Mouse (Mus musculus): ENCODE measurements at regions not wholly inside any gene's neighbourhood (a gene's known extent, or its start where the extent isn't known, plus 50 kb on each side); places are given as distances from the start of the nearest gene placed in this dataset.

DNA sequence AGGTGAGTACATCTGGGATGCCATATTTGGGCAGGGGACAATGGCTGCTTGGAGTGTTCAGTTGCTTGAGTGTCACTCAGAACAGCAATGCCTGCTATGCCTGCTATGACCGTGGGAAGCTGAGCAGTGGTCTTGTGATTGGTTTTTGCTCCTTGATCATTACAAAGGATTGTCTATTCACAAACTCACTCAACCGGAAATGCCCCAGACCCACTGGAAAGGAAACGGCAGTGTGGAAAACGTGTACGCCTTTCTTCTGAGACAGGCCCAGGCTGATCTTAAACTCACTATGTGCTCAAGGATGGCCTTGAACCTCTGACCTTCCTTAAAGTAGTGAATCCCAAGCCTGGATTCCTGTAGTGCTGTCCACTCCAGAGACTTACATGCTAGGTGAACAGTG is 63.2 kb upstream of the Lhx8 start (continued):
- TF ChIP-seq BHLHE40 (IDR thresholded peaks at IDR 0.05; ENCODE audit: low read depth, low read length): no peak

DNA sequence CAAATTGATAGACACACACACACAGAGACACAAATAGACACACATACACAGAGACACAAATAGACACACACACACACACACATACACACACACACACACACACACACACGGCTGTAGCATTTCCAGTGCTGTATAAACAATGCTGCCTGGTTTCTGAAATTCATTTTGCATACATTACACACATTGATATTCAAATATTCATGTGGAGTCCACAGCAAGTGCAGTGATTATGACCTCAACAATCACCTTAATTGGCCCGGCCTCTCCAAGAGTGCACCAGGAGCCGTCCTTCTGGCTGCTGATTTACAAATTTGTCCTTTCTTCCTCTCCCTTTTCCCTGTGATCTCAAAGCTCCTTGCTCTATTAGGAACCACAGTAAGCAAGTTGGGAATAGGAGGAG is 61.2 kb upstream of the Lhx8 start:
- TF ChIP-seq JUN (IDR thresholded peaks at IDR 0.05; ENCODE audit: insufficient read depth, low read depth, low read length) (no peak), NELFE (IDR thresholded peaks at IDR 0.05; ENCODE audit: low read depth, low read length) (no peak), HCFC1 (IDR thresholded peaks at IDR 0.05; ENCODE audit: low read depth, low read length) (no peak), EP300 (IDR thresholded peaks at IDR 0.05; ENCODE audit: low read length) (no peak), MAX (IDR thresholded peaks at IDR 0.05; ENCODE audit: low read length) (no peak), ZMIZ1 (IDR thresholded peaks at IDR 0.05; ENCODE audit: low read depth, low read length) (no peak), MAZ (IDR thresholded peaks at IDR 0.05; ENCODE audit: low read depth, low read length) (no peak), SIN3A (IDR thresholded peaks at IDR 0.05; ENCODE audit: low read length) (no peak), IRF4 (IDR thresholded peaks at IDR 0.05; ENCODE audit: low read depth, low read length) (no peak), NRF1 (IDR thresholded peaks at IDR 0.05; ENCODE audit: low read depth, low read length) (no peak), SMC3 (IDR thresholded peaks at IDR 0.05; ENCODE audit: low read depth, low read length) (no peak), CHD2 (IDR thresholded peaks at IDR 0.05; ENCODE audit: low read length) (no peak), MEF2A (IDR thresholded peaks at IDR 0.05; ENCODE audit: borderline replicate concordance, low read depth, low read length) (no peak), ELF1 (IDR thresholded peaks at IDR 0.05; ENCODE audit: low read depth, low read length) (no peak), RAD21 (IDR thresholded peaks at IDR 0.05; ENCODE audit: low read depth, low read length) (no peak), POLR2A (IDR thresholded peaks at IDR 0.05; ENCODE audit: low read depth, low read length) (no peak), PAX5 (IDR thresholded peaks at IDR 0.05; ENCODE audit: low read length) (no peak), MYC (IDR thresholded peaks at IDR 0.05; ENCODE audit: low read depth, low read length) (no peak)
- H3K9ac ChIP-seq (ENCODE audit: insufficient read depth, low read depth): no peak overlapping the region
- H3K4me2 ChIP-seq (ENCODE audit: insufficient read depth, low read depth, poor library complexity, severe bottlenecking): no peak overlapping the region
- H3K27ac ChIP-seq (ENCODE audit: insufficient read depth, low read depth): no peak overlapping the region
- no peak overlapping the region for H3K4me3 ChIP-seq (replicated peaks in 1 of 3; ENCODE audit: low read depth in 2 of 3, low read length in 2 of 3, poor library complexity in 1 of 3)
- H3K9me3 ChIP-seq (replicated peaks; ENCODE audit: low read length): no peaks in the 10 kb centered on the region
- no peaks in the 10 kb centered on the region for H3K27me3 ChIP-seq (replicated peaks)
- peaks cover 4 to 34% of the 10 kb centered on the region in 2 experiments for H3K4me1 ChIP-seq (ENCODE audit: control insufficient read depth in 1 of 2, insufficient read depth in 2 of 2)
- H3K36me3 ChIP-seq (replicated peaks in 1 of 2; ENCODE audit: control insufficient read depth in 1 of 2, insufficient read depth in 1 of 2, low read length in 1 of 2): no peaks in the 10 kb centered on the region
- H3K79me2 ChIP-seq (replicated peaks; ENCODE audit: control insufficient read depth, extremely low read depth, insufficient read depth, poor library complexity, severe bottlenecking): no peaks in the 10 kb centered on the region
- in situ Hi-C loops (cut with MboI; ENCODE audit: low pct_ligation_motif_present, low pct_unique_long_range_greater_than_20kb, low sequenced_read_pairs) (no loop called here), dilution Hi-C loops (cut with MboI; ENCODE audit: extremely low pct_ligation_motif_present, extremely low pct_unique_long_range_greater_than_20kb, low sequenced_read_pairs) (no loop called here)
- no peak for DNase-seq (ENCODE audit: extremely low read depth)

DNA sequence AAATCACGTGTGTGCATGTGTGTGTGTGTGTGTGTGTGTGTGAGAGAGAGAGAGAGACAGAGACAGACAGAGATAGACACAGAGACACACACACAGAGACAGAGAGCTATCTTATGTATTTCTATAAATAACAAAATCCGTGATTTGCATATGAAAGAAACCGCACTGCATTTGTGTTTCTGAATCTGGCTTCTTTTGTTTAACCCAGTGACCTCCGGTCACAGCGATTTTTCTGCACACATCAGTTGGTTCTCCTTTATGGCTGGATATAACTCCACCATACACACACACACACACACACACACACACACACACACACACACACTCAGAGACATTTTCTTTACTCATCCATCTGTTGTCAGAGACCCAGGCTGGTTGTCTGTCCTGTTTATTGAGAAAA is 58.2 kb upstream of the Lhx8 start:
- dilution Hi-C loops (cut with MboI; ENCODE audit: extremely low pct_ligation_motif_present, extremely low pct_unique_long_range_greater_than_20kb, low sequenced_read_pairs) (no loop called here), in situ Hi-C loops (cut with MboI; ENCODE audit: low pct_ligation_motif_present, low pct_unique_long_range_greater_than_20kb, low sequenced_read_pairs) (no loop called here)
- peaks cover 4 to 51% of the 10 kb centered on the region in 2 experiments for H3K4me1 ChIP-seq (ENCODE audit: control insufficient read depth in 1 of 2, insufficient read depth in 2 of 2)
- TF ChIP-seq NRF1 (IDR thresholded peaks at IDR 0.05; ENCODE audit: low read depth, low read length) (no peak), ZMIZ1 (IDR thresholded peaks at IDR 0.05; ENCODE audit: low read depth, low read length) (no peak), EP300 (IDR thresholded peaks at IDR 0.05; ENCODE audit: low read length) (peak; percentile 21; the same call in 1 of the 2 replicates), JUND (conservative IDR thresholded peaks at IDR 0.05; ENCODE audit: low read depth, low read length) (no peak), POLR2AphosphoS2 (IDR thresholded peaks at IDR 0.05; ENCODE audit: low read depth, low read length) (no peak), POLR2A (IDR thresholded peaks at IDR 0.05; ENCODE audit: low read depth, low read length) (no peak), BHLHE40 (IDR thresholded peaks at IDR 0.05; ENCODE audit: low read depth, low read length) (peak; percentile 80), MEF2A (IDR thresholded peaks at IDR 0.05; ENCODE audit: borderline replicate concordance, low read depth, low read length) (peak; percentile 34; the same call in 1 of the 2 replicates), IRF4 (IDR thresholded peaks at IDR 0.05; ENCODE audit: low read depth, low read length) (no peak), ZNF384 (IDR thresholded peaks at IDR 0.05; ENCODE audit: low read depth, low read length) (no peak), RCOR1 (conservative IDR thresholded peaks at IDR 0.05; ENCODE audit: low read depth, low read length) (no peak), UBTF (IDR thresholded peaks at IDR 0.05; ENCODE audit: low read depth, low read length) (no peak), MYC (IDR thresholded peaks at IDR 0.05; ENCODE audit: low read depth, low read length) (no peak)
- H3K4me3 ChIP-seq (replicated peaks in 1 of 3; ENCODE audit: low read depth in 2 of 3, low read length in 2 of 3, poor library complexity in 1 of 3): no peak overlapping the region
- H3K27ac ChIP-seq (ENCODE audit: insufficient read depth, low read depth): no peak overlapping the region
- H3K9me3 ChIP-seq (replicated peaks; ENCODE audit: low read length): no peaks in the 10 kb centered on the region
- H3K9ac ChIP-seq (ENCODE audit: insufficient read depth, low read depth): no peak overlapping the region
- DNase-seq (ENCODE audit: extremely low read depth): peak; percentile 64
- H3K27me3 ChIP-seq (replicated peaks): no peaks in the 10 kb centered on the region
- H3K4me2 ChIP-seq (ENCODE audit: insufficient read depth, low read depth, poor library complexity, severe bottlenecking): no peak overlapping the region
- H3K79me2 ChIP-seq (replicated peaks; ENCODE audit: control insufficient read depth, extremely low read depth, insufficient read depth, poor library complexity, severe bottlenecking): no peaks in the 10 kb centered on the region
- no peaks in the 10 kb centered on the region for H3K36me3 ChIP-seq (replicated peaks in 1 of 2; ENCODE audit: control insufficient read depth in 1 of 2, insufficient read depth in 1 of 2, low read length in 1 of 2)

Data from CH12.LX (cell line).